Mouse (Mus musculus): ENCODE measurements around the gene Gnat3.

The Gnat3 gene

GRCm38 (mm10) chr5:18006157-18006556, 43.8 kb downstream of the Gnat3 start:
- in situ Hi-C loops (cut with MboI, MseI): no loop called here

- in situ Hi-C loops (cut with MboI, MseI): no loop called here
Measured at GRCm38 (mm10) chr5:18007067-18007466, 44.7 kb downstream of the Gnat3 start.

- in situ Hi-C loops (cut with MboI, MseI): no loop called here
Measured at GRCm38 (mm10) chr5:18010301-18010700, 48.0 kb downstream of the Gnat3 start.

- in situ Hi-C loops (cut with MboI, MseI): no loop called here
Measured at GRCm38 (mm10) chr5:18013196-18013595, 50.8 kb downstream of the Gnat3 start.

GRCm38 (mm10) chr5:18014209-18014829, 52.0 kb downstream of the Gnat3 start:
- in situ Hi-C loops (cut with MboI, MseI): no loop called here

GRCm38 (mm10) chr5:18023347-18023746, 61.0 kb downstream of the Gnat3 start:
- in situ Hi-C loops (cut with MboI, MseI): no loop called here

GRCm38 (mm10) chr5:18027531-18027930, 65.2 kb downstream of the Gnat3 start:
- in situ Hi-C loops (cut with MboI, MseI): loop anchor here (25.0 kb wide), 1 partner anchor 1090 kb away; no protein-coding TSS in a partner anchor

- in situ Hi-C loops (cut with MboI, MseI): loop anchor here (25.0 kb wide), 1 partner anchor 1099 kb away; no protein-coding TSS in a partner anchor
Measured at GRCm38 (mm10) chr5:18035848-18036638, 73.7 kb downstream of the Gnat3 start.

GRCm38 (mm10) chr5:18043022-18043421, 80.7 kb downstream of the Gnat3 start:
- in situ Hi-C loops (cut with MboI, MseI): loop anchor here (5.0 to 25.0 kb wide), 2 partner anchors 231 to 1106 kb away; no protein-coding TSS in a partner anchor

GRCm38 (mm10) chr5:18048841-18049240, 86.5 kb downstream of the Gnat3 start:
- in situ Hi-C loops (cut with MboI, MseI): loop anchor here (25.0 kb wide), 1 partner anchor 1112 kb away; no protein-coding TSS in a partner anchor

GRCm38 (mm10) chr5:18055323-18055722, 93.0 kb downstream of the Gnat3 start:
- in situ Hi-C loops (cut with MboI, MseI): no loop called here
